Mouse (Mus musculus) natural killer cell, adult 2 months (primary cell): ENCODE results near the gene Dtd1.
A peak's percentile ranks its signal among the peaks of the same experiment; 100 is the strongest.
"Not testable (repeated sequence)": the region's sequence is repeated elsewhere in the genome, so short reads cannot be mapped to it uniquely, and the experiment has no call there.

Experiments used
- DNase-seq, 2 experiments: peaks; one replicate each; pipeline ENCODE4 v3.0.0; 2022; ENCODE audit warnings: low spot score in 2 of 2

Gene Dtd1

DNA sequence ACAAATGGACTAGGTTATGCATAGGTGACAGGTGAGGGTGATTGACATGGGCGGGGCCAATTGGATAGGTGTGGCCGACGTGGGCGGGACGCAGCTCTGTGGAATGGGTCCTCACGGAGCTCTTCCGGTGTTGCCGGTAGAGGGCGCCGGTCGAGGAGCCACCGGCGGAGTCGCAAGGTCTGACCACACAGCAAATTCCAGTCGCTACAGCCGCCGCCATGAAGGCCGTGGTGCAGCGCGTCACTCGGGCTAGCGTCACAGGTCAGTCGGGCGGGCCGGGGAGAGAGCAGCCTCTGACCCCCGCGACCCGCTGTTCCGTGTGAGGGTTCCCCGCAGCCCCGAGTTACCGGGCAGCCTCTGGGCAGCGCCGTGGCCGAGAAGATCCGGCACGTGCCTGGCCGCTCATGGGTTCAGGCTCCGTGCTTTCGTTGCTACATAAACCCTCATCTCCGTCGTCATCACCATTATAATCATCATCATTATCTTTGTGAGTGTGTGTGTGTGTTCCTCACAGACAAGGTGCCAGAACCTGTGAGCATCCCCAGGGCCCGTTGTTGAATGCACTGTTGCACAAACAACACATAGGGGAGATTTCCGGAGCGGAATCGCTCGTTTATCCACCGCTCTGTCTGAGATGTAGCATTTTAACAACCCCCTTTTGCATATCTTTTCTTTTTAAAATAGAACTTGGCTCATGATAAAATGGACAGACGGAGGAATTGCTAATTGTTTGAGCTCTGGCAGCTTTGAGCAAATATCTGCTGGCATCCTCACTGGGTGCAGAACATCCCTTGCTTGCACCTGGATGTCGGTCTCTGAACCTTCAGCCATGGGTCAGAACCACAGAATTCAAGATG is at the start of gene Dtd1:
Gene Dtd1 (plus strand): TSS at position 67 of the 857 bp plus-strand sequence.
- DNase-seq: peak; percentile 75 to 87

DNA sequence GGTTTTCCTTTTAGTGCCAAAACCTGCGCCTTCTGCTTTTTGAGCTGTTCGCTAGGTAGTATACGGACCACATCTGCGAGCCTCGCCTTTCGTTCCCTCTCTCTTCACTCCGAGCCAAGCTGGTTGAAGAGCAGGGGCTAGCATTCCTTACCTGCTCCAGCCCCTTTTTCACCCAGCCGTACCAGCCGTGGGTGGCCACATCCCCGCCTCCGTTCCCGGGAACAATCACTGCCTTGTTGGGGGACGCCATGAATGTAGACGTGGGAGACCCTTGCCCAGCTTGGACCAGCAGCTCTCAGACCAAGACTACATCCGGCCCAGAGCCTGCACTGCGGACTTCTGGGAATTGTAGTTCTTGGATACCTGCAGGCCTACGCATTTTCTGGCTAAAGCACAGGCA is 49.2 kb upstream of the Dtd1 start, which contains the start of gene Rbbp9:
Gene Rbbp9 (minus strand): TSS at position 341 of the 400 bp plus-strand sequence.
- peak; percentile 32 to 33 for DNase-seq

DNA sequence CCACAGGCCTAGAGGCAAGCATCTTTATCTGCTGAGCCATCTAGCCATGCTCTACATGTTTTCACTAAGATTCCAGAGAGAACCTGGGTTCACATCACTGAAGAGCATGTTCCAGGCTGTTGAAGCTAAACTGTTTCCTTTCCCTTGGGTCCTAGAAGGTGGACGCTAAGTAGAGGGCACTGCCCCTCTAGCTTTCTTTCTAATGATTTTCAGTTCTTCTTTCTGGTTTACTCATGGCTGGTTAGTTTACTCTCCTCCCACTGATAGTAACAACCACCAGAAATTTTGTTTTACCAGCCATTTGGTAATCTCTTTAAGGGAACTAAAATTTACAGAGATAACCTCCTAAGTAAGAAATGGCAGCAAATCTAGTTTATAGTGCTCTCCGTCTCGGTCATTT is 45.8 kb upstream of the Dtd1 start:
- no peak for DNase-seq

GRCm38 (mm10) chr2:144555286-144555819 is 44.3 kb upstream of the Dtd1 start:
- DNase-seq: no peak

DNA sequence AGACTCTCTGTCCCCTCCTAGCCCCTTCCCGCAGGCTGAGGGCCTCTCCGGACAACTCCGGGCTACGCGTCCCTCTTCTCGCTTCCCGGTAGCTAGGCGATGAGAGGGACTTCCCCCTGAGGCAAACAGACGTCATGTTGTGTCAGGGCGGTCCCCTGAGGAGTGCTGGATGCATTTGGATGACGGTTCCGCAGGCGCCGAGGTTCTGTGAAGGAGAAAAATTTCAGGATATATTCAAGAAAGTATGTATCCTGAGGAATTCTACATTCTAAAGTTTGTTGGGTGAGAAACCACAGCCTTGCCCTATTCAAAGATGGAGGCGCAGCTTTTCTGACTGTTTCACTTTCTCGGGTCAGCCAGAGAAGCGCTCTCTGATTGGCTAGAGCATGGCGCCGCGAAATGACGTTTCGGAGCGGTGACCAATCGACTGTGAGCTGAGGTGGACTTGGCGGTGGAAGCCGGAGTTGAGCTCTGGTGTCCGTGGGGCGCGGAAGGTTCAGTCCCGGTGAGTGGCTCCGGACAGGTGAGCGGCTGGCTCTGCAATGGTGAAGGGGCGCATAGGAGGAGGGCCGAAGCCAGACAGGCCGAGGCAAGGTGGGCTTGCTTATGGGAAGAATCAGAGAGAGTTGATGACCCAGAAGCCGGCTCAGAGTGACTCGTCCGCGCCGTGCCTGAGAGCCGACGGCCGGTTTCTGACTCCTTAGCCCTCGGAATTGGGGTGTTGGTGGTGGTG is 43.7 kb upstream of the Dtd1 start, which contains the start of gene Sec23b:
Gene Sec23b (plus strand): TSS at position 410 of the 733 bp plus-strand sequence.
- DNase-seq: peak; percentile 95 to 96

DNA sequence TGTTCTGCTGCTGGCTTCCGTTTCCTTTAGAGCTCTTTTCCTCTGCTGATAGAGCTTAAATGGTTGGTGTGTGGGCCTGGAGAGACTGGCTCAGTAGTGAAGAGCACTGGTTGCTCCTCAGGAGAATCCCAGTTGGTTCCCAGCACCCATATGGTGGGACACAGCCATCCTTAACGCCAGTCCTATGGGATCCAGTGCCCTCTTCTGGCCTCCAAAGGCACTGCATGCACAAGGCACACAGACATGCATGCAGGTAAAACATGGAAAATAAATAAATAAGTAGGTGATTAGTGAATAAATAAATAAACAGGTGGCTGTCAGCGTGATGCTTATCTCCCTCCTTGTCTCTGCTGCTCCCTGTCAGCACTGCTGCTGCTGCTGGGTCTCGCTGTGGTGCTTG is 11.0 kb upstream of the Dtd1 start:
- DNase-seq: no peak

GRCm38 (mm10) chr2:144593036-144593435 is 6.7 kb upstream of the Dtd1 start:
- DNase-seq: not testable (repeated sequence)

DNA sequence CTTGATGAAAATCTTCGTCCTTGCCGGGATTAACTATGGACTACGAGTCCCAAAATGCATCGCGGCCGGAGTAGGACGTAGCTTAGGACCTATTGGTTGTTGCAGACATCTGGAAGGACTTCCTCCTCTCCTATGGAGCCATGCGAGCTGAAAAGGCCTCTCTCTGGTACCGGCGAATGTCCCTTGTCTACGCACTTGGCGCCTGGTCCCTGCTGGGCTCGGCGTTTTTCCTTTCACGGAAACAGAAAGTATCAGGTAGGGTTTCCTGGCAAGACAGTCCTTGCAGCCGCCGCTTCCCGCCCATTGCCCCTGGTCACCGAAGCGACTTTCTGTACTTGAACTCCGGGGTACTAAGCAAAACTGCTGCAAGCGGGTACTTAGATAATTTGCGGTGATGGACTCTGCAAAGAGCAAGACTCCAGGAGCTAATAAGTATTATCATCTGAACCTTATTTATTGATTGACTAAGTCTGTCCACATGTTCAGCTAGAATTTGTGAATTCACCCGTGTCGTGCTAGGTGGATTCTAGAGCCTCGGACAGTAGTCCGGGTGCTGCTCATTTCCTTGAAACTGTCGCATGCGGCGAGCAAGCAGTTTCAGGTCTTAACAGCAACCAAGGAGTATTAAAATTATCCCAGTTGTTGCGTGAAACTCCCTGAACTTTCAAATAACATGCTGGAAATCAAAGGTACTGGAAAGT is 5.6 kb upstream of the Dtd1 start, which contains the start of gene Smim26:
Gene Smim26 (plus strand): TSS at position 104 of the 701 bp plus-strand sequence.
- DNase-seq: peak; percentile 36 to 56

GRCm38 (mm10) chr2:144598006-144598405 is 1.7 kb upstream of the Dtd1 start:
- DNase-seq: no peak

DNA sequence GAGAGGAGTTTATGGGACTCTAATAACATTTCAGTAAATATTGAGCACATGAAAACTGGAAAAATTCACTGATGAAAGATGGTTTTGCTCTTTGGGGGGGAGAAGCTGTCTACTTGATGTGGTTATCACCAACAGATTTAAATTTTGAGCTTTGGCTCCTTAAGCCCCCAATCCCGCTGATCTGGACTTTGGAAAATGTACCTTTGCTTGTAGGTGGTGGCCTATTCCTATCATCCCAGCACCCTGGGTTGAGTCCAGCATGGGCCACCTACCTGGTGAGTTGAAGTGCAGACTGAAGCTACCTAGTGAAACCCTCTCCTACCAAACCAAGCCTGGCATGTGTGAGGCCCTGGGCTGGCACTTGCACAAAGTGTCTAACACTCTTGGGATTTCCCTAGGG is 1.9 kb downstream of the Dtd1 start:
- no peak for DNase-seq

- no peak for DNase-seq
These were observed 14.3 kb downstream of the Dtd1 start for GRCm38 (mm10) chr2:144613956-144614355.

DNA sequence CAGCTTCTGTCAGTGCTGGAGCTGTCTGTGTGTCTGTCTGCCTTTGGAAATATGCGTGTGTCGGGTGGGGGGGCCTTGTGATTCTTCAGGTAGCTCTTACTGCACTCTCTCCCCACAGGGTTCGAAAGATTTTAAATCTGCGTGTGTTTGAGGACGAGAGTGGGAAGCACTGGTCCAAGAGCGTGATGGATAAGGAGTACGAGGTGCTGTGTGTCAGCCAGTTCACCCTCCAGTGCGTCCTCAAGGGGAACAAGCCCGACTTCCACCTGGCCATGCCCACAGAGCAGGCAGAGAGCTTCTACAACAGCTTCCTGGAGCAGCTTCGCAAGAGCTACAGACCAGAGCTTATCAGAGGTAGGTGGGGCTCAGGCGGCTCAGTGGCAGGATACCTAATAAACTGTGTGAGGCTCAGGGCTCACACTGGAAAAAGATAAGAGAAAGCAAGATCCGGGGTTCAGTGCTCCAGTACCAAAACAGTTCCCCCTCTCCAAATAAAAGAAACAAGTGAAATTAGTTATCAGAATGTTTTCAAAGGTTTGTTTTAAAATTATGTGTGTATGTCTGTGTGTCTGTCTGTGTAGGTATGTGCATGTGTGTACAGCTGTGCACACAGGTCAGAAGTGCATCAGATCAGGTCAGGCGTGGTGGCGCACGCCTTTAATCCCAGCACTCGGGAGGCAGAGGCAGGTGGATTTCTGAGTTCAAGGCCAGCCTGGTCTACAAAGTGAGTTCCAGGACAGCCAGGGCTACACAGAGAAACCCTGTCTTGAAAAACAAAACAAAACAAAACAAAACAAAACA is 17.6 kb downstream of the Dtd1 start:
- DNase-seq: no peak

GRCm38 (mm10) chr2:144621491-144621890 is 21.8 kb downstream of the Dtd1 start:
- DNase-seq: no peak

GRCm38 (mm10) chr2:144633551-144633950 is 33.9 kb downstream of the Dtd1 start:
- no peak for DNase-seq

GRCm38 (mm10) chr2:144634231-144634630 is 34.5 kb downstream of the Dtd1 start:
- no peak for DNase-seq

- DNase-seq: no peak
These were observed 35.0 kb downstream of the Dtd1 start for GRCm38 (mm10) chr2:144634729-144635128.

DNA sequence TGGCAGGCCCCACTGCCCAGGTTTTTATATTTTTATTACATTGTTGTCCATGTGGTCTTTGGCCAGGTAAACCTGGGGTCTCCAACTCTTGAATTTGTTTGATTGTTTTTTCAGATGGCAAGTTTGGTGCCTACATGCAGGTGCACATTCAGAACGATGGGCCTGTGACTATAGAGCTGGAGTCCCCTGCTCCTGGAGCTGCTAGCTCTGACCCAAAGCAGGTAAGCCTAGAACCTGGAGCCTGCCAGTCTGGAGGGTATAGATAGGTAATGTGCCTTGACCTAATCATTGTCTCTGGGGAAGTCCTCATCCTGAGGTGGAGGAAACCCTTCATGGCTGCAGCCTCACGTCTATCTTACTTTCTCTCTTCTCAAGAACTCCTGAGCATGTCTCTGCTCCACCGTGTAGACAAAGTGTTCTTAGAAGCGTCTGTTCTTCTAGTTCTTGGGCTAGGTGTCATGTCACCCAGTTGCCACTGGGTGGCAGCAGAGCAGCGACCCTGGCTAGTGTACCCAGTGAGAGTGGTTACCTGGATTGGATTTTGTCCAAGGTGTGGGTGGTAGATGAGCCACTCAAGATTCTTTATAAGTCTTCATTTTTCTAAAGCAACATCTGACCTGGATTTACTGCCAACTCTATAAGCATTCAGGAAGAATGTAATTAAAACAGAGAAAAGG is 36.1 kb downstream of the Dtd1 start:
- DNase-seq: peak; percentile 16 to 32

- DNase-seq: no peak
These were observed 37.5 kb downstream of the Dtd1 start for GRCm38 (mm10) chr2:144637204-144637603.

DNA sequence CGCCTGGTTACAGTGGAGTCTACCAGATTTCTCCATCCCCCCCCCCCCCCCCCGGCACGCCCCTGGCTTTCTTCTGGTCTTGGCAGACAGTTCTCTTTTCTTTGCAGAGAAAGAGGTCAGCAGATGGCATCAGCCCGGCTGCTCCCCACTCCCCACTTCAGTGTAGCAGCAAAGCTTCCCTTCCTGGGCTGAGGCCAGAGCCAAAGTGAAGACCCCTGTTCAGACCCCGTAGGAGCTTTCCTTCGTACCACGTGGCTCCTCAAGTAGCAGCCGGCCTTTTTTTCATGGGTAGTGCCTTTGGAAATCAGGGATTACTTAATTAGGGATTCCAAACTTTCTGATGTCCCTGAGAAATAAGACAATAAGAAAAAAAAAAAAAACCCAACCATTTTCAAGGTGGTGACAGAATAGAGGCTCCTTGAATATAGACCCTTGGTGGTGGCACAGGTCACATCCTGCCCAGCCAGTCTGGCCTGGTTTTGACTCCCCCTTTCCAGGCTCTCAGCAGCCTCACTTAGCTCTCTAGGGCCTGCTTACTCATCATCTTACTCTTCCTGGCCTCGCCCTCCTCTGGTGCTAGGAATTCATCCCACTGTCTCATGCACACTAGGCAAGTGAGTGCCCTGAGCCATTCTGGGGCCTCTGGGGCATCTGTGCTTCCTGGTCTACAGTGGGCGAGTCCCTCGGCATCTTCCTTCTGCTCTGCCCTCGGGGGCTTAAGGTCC is 38.1 kb downstream of the Dtd1 start:
- no peak for DNase-seq

DNA sequence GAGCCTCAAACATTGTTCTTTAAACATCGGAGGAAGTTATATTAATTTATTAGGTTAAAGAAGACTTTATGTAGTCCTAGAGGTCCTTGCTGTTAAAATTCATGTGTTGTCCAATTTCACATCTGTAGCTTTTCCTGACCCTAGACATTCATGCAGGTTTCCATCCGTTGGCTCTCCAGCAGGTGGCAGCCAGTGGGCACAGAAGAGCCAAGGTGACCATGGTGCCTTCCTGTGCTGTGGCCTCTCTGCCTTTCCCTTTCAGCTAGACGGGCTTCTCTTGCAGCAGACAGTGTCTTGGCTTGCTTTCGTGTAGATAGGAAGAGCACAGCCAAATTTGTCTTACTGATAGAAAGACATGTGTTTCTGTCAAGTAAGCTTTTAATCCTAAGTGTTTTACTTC is 39.0 kb downstream of the Dtd1 start:
- no peak for DNase-seq
